Mouse (Mus musculus) E14TG2a.4 (cell line): ENCODE results near the gene Dph6.
"Not testable (repeated sequence)": the region's sequence is repeated elsewhere in the genome, so short reads cannot be mapped to it uniquely, and the experiment has no call there.

Experiments
- H3K27me3 ChIP-seq: 2 replicates; pipeline ENCODE4 v1.6.1; 2014; ENCODE audit warnings: low read length, control low read depth; ENCODE audit not compliant: insufficient read depth
- H3K36me3 ChIP-seq: 2 replicates; pipeline ENCODE4 v1.6.1; 2014; ENCODE audit warnings: low read length, control low read depth; ENCODE audit not compliant: insufficient read depth
- H3K4me1 ChIP-seq: replicated peaks from 2 replicates; pipeline ENCODE4 v1.6.1; 2014; ENCODE audit warnings: low read depth, low read length, control low read depth
- H3K4me3 ChIP-seq: replicated peaks from 2 replicates; pipeline ENCODE4 v1.5.1; 2014; ENCODE audit warnings: mild to moderate bottlenecking, low read length
- H3K9me3 ChIP-seq: 2 replicates; pipeline ENCODE4 v1.6.1; 2014; ENCODE audit warnings: low read length, control low read depth
- CTCF ChIP-seq: conservative IDR thresholded peaks from 2 replicates; pipeline ENCODE4 v1.5.1; 2014; ENCODE audit warnings: low read length
- NANOG ChIP-seq: IDR thresholded peaks from 2 replicates; pipeline ENCODE4 v1.6.1; 2014; ENCODE audit warnings: borderline replicate concordance, low read length, mixed read lengths
- POU5F1 ChIP-seq: IDR thresholded peaks from 2 replicates; pipeline ENCODE4 v1.6.1; 2014; ENCODE audit warnings: low read length, borderline replicate concordance

The Dph6 gene

GRCm38 (mm10) chr2:114643832-114644231 is 10.9 kb downstream of the Dph6 start:
- peaks cover 15% of the 10 kb centered on the region for H3K36me3 ChIP-seq
- no peaks in the 10 kb centered on the region for H3K9me3 ChIP-seq
- no peaks in the 10 kb centered on the region for H3K4me1 ChIP-seq
- TF ChIP-seq POU5F1, result no peak
- TF ChIP-seq CTCF, result no peak
- TF ChIP-seq NANOG, result no peak
- H3K27me3 ChIP-seq, result no peaks in the 10 kb centered on the region
- H3K4me3 ChIP-seq, result no peak overlapping the region

- TF ChIP-seq CTCF (no peak), POU5F1 (no peak), NANOG (no peak)
- Histone ChIP-seq H3K4me1 (no peaks in the 10 kb centered on the region), H3K4me3 (no peak overlapping the region), H3K27me3 (no peaks in the 10 kb centered on the region), H3K36me3 (no peaks in the 10 kb centered on the region), H3K9me3 (no peaks in the 10 kb centered on the region)
Observed at GRCm38 (mm10) chr2:114624683-114625082, 30.1 kb downstream of the Dph6 start.

GRCm38 (mm10) chr2:114622550-114622939 is 32.2 kb downstream of the Dph6 start:
- Histone ChIP-seq H3K4me3 (no peak overlapping the region), H3K4me1 (no peaks in the 10 kb centered on the region), H3K27me3 (no peaks in the 10 kb centered on the region), H3K36me3 (no peaks in the 10 kb centered on the region), H3K9me3 (no peaks in the 10 kb centered on the region)
- TF ChIP-seq CTCF, result no peak
- TF ChIP-seq NANOG, result no peak
- no peak for TF ChIP-seq POU5F1

- Histone ChIP-seq H3K27me3 (no peaks in the 10 kb centered on the region), H3K9me3 (no peaks in the 10 kb centered on the region), H3K4me1 (no peaks in the 10 kb centered on the region), H3K36me3 (no peaks in the 10 kb centered on the region), H3K4me3 (no peak overlapping the region)
- TF ChIP-seq POU5F1 (no peak), NANOG (no peak), CTCF (no peak)
Observed at GRCm38 (mm10) chr2:114621781-114622549, 32.8 kb downstream of the Dph6 start.

- TF ChIP-seq NANOG (no peak), CTCF (no peak), POU5F1 (no peak)
- H3K4me1 ChIP-seq, result no peaks in the 10 kb centered on the region
- no peaks in the 10 kb centered on the region for H3K27me3 ChIP-seq
- no peaks in the 10 kb centered on the region for H3K9me3 ChIP-seq
- no peak overlapping the region for H3K4me3 ChIP-seq
- H3K36me3 ChIP-seq, result no peaks in the 10 kb centered on the region
Observed at GRCm38 (mm10) chr2:114611576-114611975, 43.2 kb downstream of the Dph6 start.

GRCm38 (mm10) chr2:114610110-114610509 is 44.7 kb downstream of the Dph6 start:
- no peak for TF ChIP-seq NANOG
- no peaks in the 10 kb centered on the region for H3K36me3 ChIP-seq

GRCm38 (mm10) chr2:114605202-114605601 is 49.6 kb downstream of the Dph6 start:
- H3K9me3 ChIP-seq, H3K27me3 ChIP-seq, H3K4me1 ChIP-seq, H3K36me3 ChIP-seq, H3K4me3 ChIP-seq: not testable (repeated sequence)

More at GRCm38 (mm10) chr2:114610110-114610509, 44.7 kb downstream of the Dph6 start:
- no peak overlapping the region for H3K4me3 ChIP-seq
- H3K4me1 ChIP-seq, result no peaks in the 10 kb centered on the region
- H3K27me3 ChIP-seq, result no peaks in the 10 kb centered on the region
- no peaks in the 10 kb centered on the region for H3K9me3 ChIP-seq

- Histone ChIP-seq H3K36me3 (no peaks in the 10 kb centered on the region), H3K4me3 (no peak overlapping the region), H3K9me3 (no peaks in the 10 kb centered on the region), H3K4me1 (no peaks in the 10 kb centered on the region), H3K27me3 (no peaks in the 10 kb centered on the region)
- TF ChIP-seq POU5F1, result no peak
- no peak for TF ChIP-seq CTCF
- TF ChIP-seq NANOG, result no peak
Observed at GRCm38 (mm10) chr2:114601174-114601573, 53.6 kb downstream of the Dph6 start.

GRCm38 (mm10) chr2:114599793-114600192 is 55.0 kb downstream of the Dph6 start:
- Histone ChIP-seq H3K4me3 (no peak overlapping the region), H3K4me1 (no peaks in the 10 kb centered on the region), H3K27me3 (no peaks in the 10 kb centered on the region), H3K9me3 (no peaks in the 10 kb centered on the region), H3K36me3 (no peaks in the 10 kb centered on the region)
- no peak for TF ChIP-seq POU5F1
- TF ChIP-seq CTCF, result no peak
- no peak for TF ChIP-seq NANOG
